Mouse (Mus musculus) granulocyte monocyte progenitor cell, adult 5-6 weeks (primary cell): ENCODE results near the gene Kctd19. TPM values are rescaled to one million over a fixed set of nuclear protein-coding genes. Genes with fewer than 3 reads are reported as not detected.

ENCODE experiments used
- ATAC-seq: replicated peaks from 2 replicates; pipeline ENCODE4 v1.8.0; 2016; ENCODE audit warnings: mild to moderate bottlenecking, moderate TSS enrichment, inconsistent platforms; ENCODE audit not compliant: poor library complexity, severe bottlenecking
- total RNA-seq, 2 experiments: library from RNA; stranded (forward) in 1 of 2; stranded (reverse) in 1 of 2; fragments of 200-712, 200-1000 nt in 1 of 2; fragments of >200 nt in 1 of 2; fragmentation: Nextera tagmentation in 1 of 2; gene quantifications; 2 replicates each; pipeline ENCODE4 v1.2.3; 2014 to 2017

Gene Kctd19
- total RNA-seq, 2 experiments from 2014 or later, result not detected

GRCm38 (mm10) chr8:105342768-105343167, 70.5 kb downstream of the Kctd19 start:
- ATAC-seq, result no peak

GRCm38 (mm10) chr8:105341399-105341798, 71.9 kb downstream of the Kctd19 start:
- no peak for ATAC-seq

- peak; percentile 47 for ATAC-seq
Observed at GRCm38 (mm10) chr8:105339886-105340635, 73.2 kb downstream of the Kctd19 start.

- ATAC-seq, result peak; percentile 65
Observed at GRCm38 (mm10) chr8:105338992-105339391, 74.3 kb downstream of the Kctd19 start.

- no peak for ATAC-seq
Observed at GRCm38 (mm10) chr8:105336373-105337130, 76.8 kb downstream of the Kctd19 start.

Other genes starting within 250 kb of the Kctd19 start
- 119 and 135 TPM in 2 replicates for gene Cbfb, start 242.8 kb downstream of the Kctd19 start, total RNA-seq (2014; fragmentation: Nextera tagmentation)
- gene Cbfb, start 242.8 kb downstream of the Kctd19 start, total RNA-seq (2017), result 177 and 185 TPM in 2 replicates
- gene D230025D16Rik, start 188.4 kb downstream of the Kctd19 start, total RNA-seq (2014; fragmentation: Nextera tagmentation), result 30.9 and 41.0 TPM in 2 replicates
- gene D230025D16Rik, start 188.4 kb downstream of the Kctd19 start, total RNA-seq (2017), result 21.8 and 25.7 TPM in 2 replicates
- gene B3gnt9, start 158.3 kb downstream of the Kctd19 start, total RNA-seq (2014; fragmentation: Nextera tagmentation), result 0.32 TPM in 1 of 2 replicates, not detected in the other
- 1.0 TPM in 1 of 2 replicates, not detected in the other for gene B3gnt9, start 158.3 kb downstream of the Kctd19 start, total RNA-seq (2017)
- gene Tradd, start 148.9 kb downstream of the Kctd19 start, total RNA-seq (2014; fragmentation: Nextera tagmentation), result 8.7 and 9.4 TPM in 2 replicates
- gene Tradd, start 148.9 kb downstream of the Kctd19 start, total RNA-seq (2017), result 15.8 and 21.0 TPM in 2 replicates
- 0.21 and 4.4 TPM in 2 replicates for gene Fbxl8, start 148.9 kb downstream of the Kctd19 start, total RNA-seq (2014; fragmentation: Nextera tagmentation)
- gene Fbxl8, start 148.9 kb downstream of the Kctd19 start, total RNA-seq (2017), result 1.7 and 3.6 TPM in 2 replicates
- not detected in 2 replicates for gene Hsf4, start 143.7 kb downstream of the Kctd19 start, total RNA-seq (2014; fragmentation: Nextera tagmentation)
- not detected in 2 replicates for gene Hsf4, start 143.7 kb downstream of the Kctd19 start, total RNA-seq (2017)
- not detected in 2 replicates for gene Nol3, start 137.4 kb downstream of the Kctd19 start, total RNA-seq (2014; fragmentation: Nextera tagmentation)
- gene Nol3, start 137.4 kb downstream of the Kctd19 start, total RNA-seq (2017), result not detected in 2 replicates
- gene 4931428F04Rik, start 123.6 kb downstream of the Kctd19 start, total RNA-seq (2014; fragmentation: Nextera tagmentation), result 2.7 and 4.0 TPM in 2 replicates
- gene 4931428F04Rik, start 123.6 kb downstream of the Kctd19 start, total RNA-seq (2017), result 0.56 and 0.93 TPM in 2 replicates
- not detected in 2 replicates for gene Exoc3l, start 117.4 kb downstream of the Kctd19 start, total RNA-seq (2014; fragmentation: Nextera tagmentation)
- 0.60 and 2.5 TPM in 2 replicates for gene Exoc3l, start 117.4 kb downstream of the Kctd19 start, total RNA-seq (2017)
- gene E2f4, start 115.8 kb downstream of the Kctd19 start, total RNA-seq (2014; fragmentation: Nextera tagmentation), result 139 and 170 TPM in 2 replicates
- gene E2f4, start 115.8 kb downstream of the Kctd19 start, total RNA-seq (2017), result 44.3 and 50.9 TPM in 2 replicates
- gene Elmo3, start 107.9 kb downstream of the Kctd19 start, total RNA-seq (2014; fragmentation: Nextera tagmentation), result 2.6 and 5.6 TPM in 2 replicates
- 0.05 and 3.2 TPM in 2 replicates for gene Elmo3, start 107.9 kb downstream of the Kctd19 start, total RNA-seq (2017)
- 5.2 and 5.3 TPM in 2 replicates for gene Lrrc29, start 87.2 kb downstream of the Kctd19 start, total RNA-seq (2014; fragmentation: Nextera tagmentation)
- 2.0 and 2.3 TPM in 2 replicates for gene Lrrc29, start 87.2 kb downstream of the Kctd19 start, total RNA-seq (2017)
- gene Tmem208, start 87.1 kb downstream of the Kctd19 start, total RNA-seq (2014; fragmentation: Nextera tagmentation), result 82.8 and 106 TPM in 2 replicates
- gene Tmem208, start 87.1 kb downstream of the Kctd19 start, total RNA-seq (2017), result 37.1 and 64.8 TPM in 2 replicates
- 7.0 and 12.9 TPM in 2 replicates for gene Fhod1, start 65.5 kb downstream of the Kctd19 start, total RNA-seq (2014; fragmentation: Nextera tagmentation)
- gene Fhod1, start 65.5 kb downstream of the Kctd19 start, total RNA-seq (2017), result 2.5 and 2.6 TPM in 2 replicates
- 0.82 and 3.8 TPM in 2 replicates for gene Slc9a5, start 64.7 kb downstream of the Kctd19 start, total RNA-seq (2014; fragmentation: Nextera tagmentation)
- 0.41 and 0.73 TPM in 2 replicates for gene Slc9a5, start 64.7 kb downstream of the Kctd19 start, total RNA-seq (2017)
- 0.47 TPM in 1 of 2 replicates, not detected in the other for gene Plekhg4, start 40.2 kb downstream of the Kctd19 start, total RNA-seq (2014; fragmentation: Nextera tagmentation)
- 0.09 TPM in 1 of 2 replicates, not detected in the other for gene Plekhg4, start 40.2 kb downstream of the Kctd19 start, total RNA-seq (2017)
- 0.36 TPM in 1 of 2 replicates, not detected in the other for gene Lrrc36, start 69 bp upstream of the Kctd19 start, total RNA-seq (2014; fragmentation: Nextera tagmentation)
- not detected in 2 replicates for gene Lrrc36, start 69 bp upstream of the Kctd19 start, total RNA-seq (2017)
- not detected in 2 replicates for gene Tppp3, start 58.0 kb upstream of the Kctd19 start, total RNA-seq (2014; fragmentation: Nextera tagmentation)
- not detected in 2 replicates for gene Tppp3, start 58.0 kb upstream of the Kctd19 start, total RNA-seq (2017)
- gene Zdhhc1, start 83.4 kb upstream of the Kctd19 start, total RNA-seq (2014; fragmentation: Nextera tagmentation), result 1.8 and 10.4 TPM in 2 replicates
- 3.6 and 4.6 TPM in 2 replicates for gene Zdhhc1, start 83.4 kb upstream of the Kctd19 start, total RNA-seq (2017)
- not detected in 2 replicates for gene Hsd11b2, start 105.3 kb upstream of the Kctd19 start, total RNA-seq (2014; fragmentation: Nextera tagmentation)
- not detected in 2 replicates for gene Hsd11b2, start 105.3 kb upstream of the Kctd19 start, total RNA-seq (2017)
- 112 and 132 TPM in 2 replicates for gene Atp6v0d1, start 152.5 kb upstream of the Kctd19 start, total RNA-seq (2014; fragmentation: Nextera tagmentation)
- gene Atp6v0d1, start 152.5 kb upstream of the Kctd19 start, total RNA-seq (2017), result 47.1 and 47.3 TPM in 2 replicates
- gene Ripor1, start 191.8 kb upstream of the Kctd19 start, total RNA-seq (2014; fragmentation: Nextera tagmentation), result 55.3 and 92.8 TPM in 2 replicates
- gene Ripor1, start 191.8 kb upstream of the Kctd19 start, total RNA-seq (2017), result 5.4 and 10.1 TPM in 2 replicates
- gene Ctcf, start 223.1 kb upstream of the Kctd19 start, total RNA-seq (2014; fragmentation: Nextera tagmentation), result 104 and 105 TPM in 2 replicates
- gene Ctcf, start 223.1 kb upstream of the Kctd19 start, total RNA-seq (2017), result 84.1 and 107 TPM in 2 replicates
- gene Agrp, start 223.9 kb upstream of the Kctd19 start, total RNA-seq (2014; fragmentation: Nextera tagmentation), result not detected in 2 replicates
- not detected in 2 replicates for gene Agrp, start 223.9 kb upstream of the Kctd19 start, total RNA-seq (2017)